Mouse (Mus musculus) layer of hippocampus, postnatal 36 days (tissue): ENCODE data around the gene Trem2. TPM values are rescaled to one million over a fixed set of nuclear protein-coding genes. Genes with fewer than 3 reads are reported as not detected.
"Not testable (repeated sequence)": the region's sequence is repeated elsewhere in the genome, so short reads cannot be mapped to it uniquely, and the experiment has no call there.

Experiments
- DNase-seq, 2 experiments: peaks; one replicate each; pipeline ENCODE4 v3.0.0; 2022
- total RNA-seq, 2 experiments: library from RNA; stranded (reverse); gene quantifications; 2 replicates each; pipeline ENCODE4 v1.2.3; 2021

Trem2 gene
- total RNA-seq: 1 to 10 TPM; 8.8 to 9.6 TPM

- DNase-seq: no peak
Measured at GRCm38 (mm10) chr17:48346231-48346630, at the start of gene Trem2. Gene Trem2 (plus strand): TSS chr17:48346401.

- DNase-seq: no peak
Measured at GRCm38 (mm10) chr17:48299203-48299602, 47.0 kb upstream of the Trem2 start, which contains the start of gene Treml2. Gene Treml2 (plus strand): TSS chr17:48299498.

GRCm38 (mm10) chr17:48299756-48300155 is 46.4 kb upstream of the Trem2 start:
- DNase-seq: no peak

DNA sequence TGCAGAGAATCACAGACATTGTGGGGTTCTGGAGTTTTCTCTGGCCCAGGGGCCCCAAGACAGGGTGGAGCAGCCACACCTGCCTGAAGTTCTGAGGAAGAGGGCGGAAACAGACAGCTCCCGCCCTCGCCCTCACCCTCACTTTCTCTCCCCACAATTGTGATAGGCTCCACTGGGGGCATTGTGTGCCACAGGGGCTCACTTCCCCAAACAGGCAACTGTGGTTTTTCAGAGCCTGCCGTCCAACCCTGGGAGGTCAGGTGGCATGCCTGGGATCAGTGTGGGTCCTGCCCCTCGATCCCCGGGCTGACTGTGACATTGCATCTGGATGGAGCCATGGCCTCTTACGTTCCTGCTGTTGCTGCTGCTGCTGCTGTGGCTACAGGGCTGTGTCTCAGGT is 46.0 kb upstream of the Trem2 start:
- DNase-seq: no peak

DNA sequence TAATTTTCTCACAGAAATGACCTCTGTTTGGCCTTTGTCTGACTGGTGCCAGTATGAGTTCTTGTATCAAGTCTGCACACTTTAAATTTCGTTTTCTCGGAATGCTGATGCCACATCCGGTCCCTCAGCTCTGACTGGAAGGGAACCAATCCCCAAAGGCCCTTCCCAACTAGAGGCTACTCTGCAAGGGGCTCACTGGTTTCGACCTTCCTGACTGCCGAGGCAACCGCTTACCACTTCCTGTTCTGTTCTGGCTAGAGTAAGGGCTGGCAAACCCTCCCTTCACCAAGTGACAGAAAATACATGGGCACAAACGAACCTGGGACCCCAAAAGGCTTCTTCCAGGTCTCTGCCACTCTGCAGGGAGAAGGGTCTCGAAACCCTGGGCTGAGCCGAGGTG is 45.3 kb upstream of the Trem2 start:
- DNase-seq: no peak

- DNase-seq: no peak
Measured at GRCm38 (mm10) chr17:48301792-48302191, 44.4 kb upstream of the Trem2 start.

GRCm38 (mm10) chr17:48312124-48312523 is 34.1 kb upstream of the Trem2 start:
- no peak for DNase-seq

GRCm38 (mm10) chr17:48315905-48316579 is 30.2 kb upstream of the Trem2 start, which contains the start of gene B430306N03Rik:
Gene B430306N03Rik (plus strand): TSS chr17:48316141.
- not testable (repeated sequence) for DNase-seq

DNA sequence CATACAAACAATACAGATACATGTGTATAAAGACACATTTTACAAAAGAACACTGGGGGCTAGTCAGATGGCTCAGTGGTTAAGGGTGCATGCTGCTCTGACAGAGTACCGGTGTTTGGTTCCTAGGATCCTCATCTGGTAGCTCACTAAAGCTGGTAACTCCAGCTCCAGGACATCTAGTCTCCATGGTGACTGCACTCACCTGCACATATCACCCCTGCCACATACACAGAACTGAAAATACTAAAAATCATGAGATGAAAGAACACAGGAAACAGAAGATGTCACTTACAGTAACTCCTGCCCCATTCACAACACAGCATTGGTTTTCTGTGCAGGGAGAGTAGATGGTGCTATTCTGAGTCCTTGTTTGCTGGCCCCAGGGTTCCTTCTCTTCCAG is 27.5 kb upstream of the Trem2 start:
- no peak for DNase-seq

DNA sequence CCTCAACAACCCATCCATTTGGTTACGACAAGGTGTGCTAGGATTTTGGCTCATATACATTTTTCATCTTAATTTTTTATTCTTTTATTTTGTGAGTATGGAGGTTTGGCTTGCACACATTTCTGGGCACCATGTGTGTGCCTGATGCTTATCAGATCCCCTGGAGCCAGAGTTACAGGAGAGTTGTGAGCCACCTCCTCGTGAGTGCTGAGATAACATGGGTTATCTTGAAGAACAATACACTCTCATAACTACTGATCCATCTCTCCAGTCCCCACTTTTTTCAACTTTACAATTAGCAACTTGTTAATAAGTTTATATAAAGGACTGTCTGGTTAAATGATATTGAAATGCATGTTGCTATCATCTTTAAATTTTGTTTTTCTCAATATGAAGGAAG is 24.9 kb upstream of the Trem2 start:
- no peak for DNase-seq

DNA sequence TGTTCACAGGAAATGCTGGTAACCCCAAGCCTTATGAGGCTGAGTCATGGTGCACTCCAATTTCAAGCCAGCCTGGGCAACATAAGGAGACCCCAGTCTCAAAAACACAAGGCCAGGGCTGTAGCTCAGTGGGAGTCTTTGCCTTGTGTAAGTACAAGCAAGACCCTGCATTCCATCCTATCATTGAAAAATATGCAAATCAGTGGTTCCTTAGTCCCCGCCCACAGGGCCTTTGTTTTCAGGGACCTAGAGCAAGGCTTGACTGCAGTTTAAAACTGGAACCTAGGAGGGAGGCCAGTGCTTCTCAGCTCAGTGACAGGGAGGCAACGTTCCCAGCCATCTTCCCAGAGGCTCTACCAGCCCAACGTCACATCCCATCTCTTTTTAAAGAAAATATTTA is 23.0 kb upstream of the Trem2 start:
- DNase-seq: no peak

DNA sequence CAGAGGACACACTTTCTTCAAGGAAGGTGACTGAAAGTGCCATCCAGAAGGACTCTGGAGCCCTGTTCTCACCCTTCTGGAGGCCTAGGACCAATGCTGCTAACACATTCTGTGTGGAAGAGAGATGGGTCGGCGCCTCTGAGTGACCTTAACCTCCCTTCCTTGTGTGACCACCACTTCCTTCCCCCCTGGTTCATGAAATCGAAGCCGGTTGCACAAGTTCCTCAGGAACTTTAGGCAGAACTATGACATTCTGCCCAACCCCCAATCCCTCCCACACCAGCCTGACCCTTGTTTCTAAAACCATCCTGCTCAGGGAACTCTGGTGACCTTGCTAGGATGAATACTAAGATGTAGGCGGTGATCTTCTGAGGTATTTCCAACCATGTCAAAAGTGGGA is 21.9 kb upstream of the Trem2 start:
- DNase-seq: no peak

- no peak for DNase-seq
Measured at GRCm38 (mm10) chr17:48325093-48325492, 21.1 kb upstream of the Trem2 start.

- DNase-seq: no peak
Measured at GRCm38 (mm10) chr17:48325638-48326037, 20.6 kb upstream of the Trem2 start.

DNA sequence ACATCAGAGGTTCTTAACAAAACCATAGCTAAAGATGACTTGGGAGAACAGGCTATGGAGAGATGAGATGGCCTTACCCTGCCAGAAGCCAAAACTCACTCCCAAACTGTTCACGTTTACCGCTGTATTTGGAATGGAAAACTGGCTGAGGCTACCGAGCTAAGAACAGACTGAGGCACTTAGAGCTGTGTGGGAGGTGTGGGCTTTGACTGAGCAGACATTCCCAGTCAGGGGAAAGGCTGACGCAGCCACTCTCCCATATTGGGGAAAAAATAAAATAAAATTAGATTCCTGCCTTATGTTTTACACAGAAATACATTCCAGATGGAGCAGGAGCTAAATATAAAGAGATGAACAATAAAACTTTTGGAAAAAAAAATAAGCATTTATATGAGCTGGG is 19.5 kb upstream of the Trem2 start:
- peak; percentile 56 to 57 for DNase-seq

DNA sequence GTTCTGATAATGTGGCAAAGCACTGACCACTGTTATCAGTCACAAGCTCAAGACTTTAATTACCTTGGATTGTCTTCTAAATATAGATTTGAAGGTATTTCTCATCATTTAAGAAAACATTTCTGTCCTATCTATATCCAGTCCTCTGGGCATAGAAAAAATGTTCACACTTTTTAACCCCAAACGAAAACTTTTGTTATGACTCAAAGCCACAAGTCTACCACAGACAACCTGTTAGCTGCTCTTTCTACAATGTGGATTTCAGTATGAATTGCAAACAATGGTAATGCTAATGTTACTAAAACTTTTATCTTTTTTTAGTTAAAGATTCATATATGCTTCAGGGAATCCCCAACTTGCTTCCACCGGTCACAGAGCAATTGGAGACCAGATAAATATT is 13.7 kb upstream of the Trem2 start:
- no peak for DNase-seq

DNA sequence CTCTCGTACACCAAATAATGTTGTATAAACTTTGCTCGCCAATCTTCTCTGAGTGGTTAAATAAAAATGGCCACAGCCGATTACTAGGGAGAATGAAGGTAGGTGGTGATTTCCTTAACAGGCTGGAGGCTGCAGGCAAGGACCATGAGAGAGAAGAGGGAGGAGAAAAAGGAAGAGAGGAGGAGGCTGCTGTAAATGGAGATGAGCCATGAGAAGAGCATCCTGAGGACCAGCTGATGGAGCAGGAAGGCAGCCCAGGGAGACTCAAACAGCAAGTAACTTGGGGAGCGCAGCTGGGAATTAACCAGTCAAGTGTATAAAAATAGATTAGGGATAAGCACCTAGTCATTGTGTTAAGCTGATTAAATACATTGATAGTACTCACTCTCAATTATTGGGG is 12.0 kb upstream of the Trem2 start:
- DNase-seq: no peak

GRCm38 (mm10) chr17:48336857-48337256 is 9.3 kb upstream of the Trem2 start:
- peak; percentile 59 to 65 for DNase-seq

DNA sequence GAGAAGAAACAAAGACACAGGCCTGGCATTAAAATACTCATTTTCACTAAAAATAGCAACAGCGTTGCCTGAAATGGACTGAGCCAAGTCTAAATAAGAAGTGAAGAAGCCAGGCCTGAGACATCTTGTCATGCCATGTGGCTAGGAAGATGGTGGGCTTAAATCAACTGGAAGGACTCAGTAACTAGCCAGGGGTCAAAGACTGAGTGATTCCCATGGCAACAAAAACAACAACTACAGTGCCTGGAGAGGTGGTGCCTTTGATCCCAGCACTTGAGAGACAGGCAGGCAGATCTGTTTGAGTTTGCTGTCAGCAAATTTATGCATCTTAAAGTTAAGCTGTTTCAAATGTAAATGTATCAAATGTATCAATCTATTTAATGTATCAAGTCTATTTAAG is 5.9 kb upstream of the Trem2 start:
- DNase-seq: no peak

DNA sequence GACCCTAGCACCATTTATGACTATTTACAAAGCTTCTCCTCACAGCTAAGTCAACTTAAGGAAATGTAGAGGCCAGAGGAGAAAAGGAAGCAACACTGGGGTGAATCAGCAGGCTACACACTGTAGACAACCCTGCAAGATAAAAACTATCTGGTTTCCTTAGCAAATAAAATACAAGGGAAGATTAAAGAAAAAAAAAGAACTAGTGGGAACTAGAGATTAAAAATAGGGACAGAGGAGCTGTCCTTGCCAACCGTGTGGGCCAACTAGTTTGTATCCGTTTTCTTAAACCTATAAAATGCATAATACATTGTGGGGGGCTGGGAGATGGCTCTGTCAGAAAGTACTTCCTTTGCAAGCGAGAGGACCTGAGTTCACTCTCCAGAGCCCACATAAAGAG is 4.3 kb upstream of the Trem2 start:
- no peak for DNase-seq

- no peak for DNase-seq
Measured at GRCm38 (mm10) chr17:48343065-48343464, 3.1 kb upstream of the Trem2 start.

DNA sequence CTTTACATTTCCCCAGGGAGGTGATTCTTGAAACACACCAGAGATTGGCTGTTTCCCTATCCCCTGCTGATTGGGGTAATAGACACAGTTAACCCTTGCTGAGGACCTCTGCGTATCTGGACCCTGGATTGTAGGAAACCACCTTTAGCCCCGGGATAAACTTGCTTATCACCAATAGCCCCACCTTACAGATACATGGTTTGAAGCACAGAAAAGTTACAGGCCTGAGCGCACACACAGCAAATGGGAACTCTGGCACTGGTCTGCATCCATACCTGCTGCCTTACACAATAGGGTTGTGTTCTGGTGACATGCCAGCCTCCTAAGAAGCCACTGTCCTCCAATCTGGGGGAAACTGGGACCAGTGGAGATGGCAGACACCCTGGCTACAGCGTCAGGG is 377 bp upstream of the Trem2 start:
- DNase-seq: no peak

DNA sequence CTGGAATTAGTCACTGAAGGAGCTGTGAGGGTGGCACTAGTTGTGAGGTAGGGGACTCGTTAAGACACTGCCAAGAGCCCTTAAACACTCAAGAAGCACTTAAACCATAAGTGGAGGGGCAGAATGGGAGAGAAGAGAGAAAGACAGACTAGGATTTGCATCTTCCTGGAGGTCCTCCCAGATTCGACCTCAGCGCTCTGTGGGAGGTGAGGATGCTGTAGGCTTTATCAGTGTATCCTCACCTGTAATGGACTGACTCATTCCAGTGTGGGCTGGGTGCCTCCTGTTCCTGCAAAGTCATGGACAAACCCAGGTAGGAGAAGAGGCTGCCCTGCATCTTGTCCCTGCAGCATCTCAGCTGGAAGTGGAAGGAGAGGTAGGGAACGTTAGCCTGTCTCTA is 633 bp downstream of the Trem2 start:
- DNase-seq: no peak

DNA sequence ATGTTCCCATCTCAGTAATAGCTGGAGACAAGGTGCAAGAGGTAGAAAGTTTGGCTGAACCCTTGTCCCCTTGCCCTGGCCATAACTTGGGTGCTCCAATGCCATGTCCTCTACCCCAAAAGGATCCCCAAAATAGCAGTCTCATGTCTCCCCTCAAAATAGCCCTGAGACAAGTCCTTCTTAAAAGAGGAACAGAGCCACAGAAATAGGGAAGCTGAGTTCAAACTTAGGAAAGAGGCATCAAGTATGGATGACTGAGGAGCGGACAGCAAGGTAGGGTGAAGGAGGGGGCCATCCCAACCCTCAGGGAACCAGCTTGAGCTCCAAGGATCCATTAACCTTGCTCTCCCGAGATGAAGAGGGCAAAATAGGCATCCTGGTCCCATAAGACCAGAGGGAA is 1.1 kb downstream of the Trem2 start:
- DNase-seq: no peak

DNA sequence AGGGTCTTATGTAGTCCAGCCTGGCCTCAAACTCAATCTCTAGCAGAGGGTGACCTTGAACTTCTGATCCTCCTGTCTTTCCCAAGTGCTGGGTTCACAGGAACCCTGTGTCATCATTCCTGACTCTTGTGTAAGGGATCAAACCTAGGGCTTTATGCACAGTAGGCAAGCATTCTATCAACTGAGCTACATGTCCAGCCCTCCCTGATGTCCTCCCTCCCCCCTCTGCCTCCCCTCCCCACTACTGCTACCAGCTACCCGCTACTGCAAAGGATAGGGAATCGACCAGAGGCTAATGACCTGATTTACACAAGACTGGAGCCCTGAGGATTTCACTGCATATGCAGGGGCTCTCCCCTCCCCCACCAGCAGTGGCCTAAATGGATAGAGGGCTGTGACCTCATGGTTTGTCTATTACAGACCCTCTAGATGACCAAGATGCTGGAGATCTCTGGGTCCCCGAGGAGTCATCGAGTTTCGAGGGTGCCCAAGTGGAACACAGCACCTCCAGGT is 4.5 kb downstream of the Trem2 start:
- DNase-seq: no peak
